Comparison of ENCODE assay signal across 29 mouse cellular contexts in genomic region chrX:46160557-46160956, GRCm38 (mm10).
"Had no signal": no experiment of that assay in that cellular context is flagged by ENCODE, and none has a peak within 500 bp of the region (broad histone marks: within the 10 kb centered on the region; RNA-seq: fewer than 3 reads in every experiment).

No protein-coding gene starts in this region.

- H3K36me3 ChIP-seq: embryonic facial prominence, embryonic 12.5 days; embryonic facial prominence, embryonic 13.5 days; embryonic facial prominence, embryonic 15.5 days; forebrain, embryonic 10.5 days; forebrain, embryonic 12.5 days; forebrain, embryonic 15.5 days had no signal

- H3K9me3 ChIP-seq: embryonic facial prominence, embryonic 12.5 days; embryonic facial prominence, embryonic 13.5 days; embryonic facial prominence, embryonic 15.5 days; forebrain, embryonic 10.5 days; forebrain, embryonic 12.5 days; forebrain, embryonic 13.5 days; forebrain, embryonic 15.5 days had no signal

- H3K4me2 ChIP-seq: embryonic facial prominence, embryonic 12.5 days; embryonic facial prominence, embryonic 13.5 days; embryonic facial prominence, embryonic 15.5 days; forebrain, embryonic 12.5 days; forebrain, embryonic 13.5 days; forebrain, embryonic 15.5 days had no signal

- H3K4me3 ChIP-seq: embryonic facial prominence, embryonic 12.5 days; embryonic facial prominence, embryonic 13.5 days; embryonic facial prominence, embryonic 15.5 days; erythroblast, embryonic 14.5 days; forebrain, embryonic 10.5 days; forebrain, embryonic 12.5 days; forebrain, embryonic 13.5 days; forebrain, embryonic 15.5 days; gastrocnemius, adult 2 months; heart, adult 2 months had no signal

- ATAC-seq: forebrain, embryonic 13.5 days; forebrain, embryonic 14.5 days; forebrain, embryonic 15.5 days; forebrain, embryonic 16.5 days; forebrain, postnatal 0 days had no signal

- H3K4me1 ChIP-seq: embryonic facial prominence, embryonic 12.5 days; embryonic facial prominence, embryonic 13.5 days; embryonic facial prominence, embryonic 15.5 days; forebrain, embryonic 10.5 days; forebrain, embryonic 12.5 days; forebrain, embryonic 13.5 days; forebrain, embryonic 15.5 days had no signal

- H3K27me3 ChIP-seq: embryonic facial prominence, embryonic 12.5 days; embryonic facial prominence, embryonic 13.5 days; embryonic facial prominence, embryonic 15.5 days; forebrain, embryonic 12.5 days; forebrain, embryonic 13.5 days; forebrain, embryonic 15.5 days had no signal

- H3K27ac ChIP-seq: embryonic facial prominence, embryonic 12.5 days; embryonic facial prominence, embryonic 13.5 days; embryonic facial prominence, embryonic 15.5 days; forebrain, embryonic 10.5 days; forebrain, embryonic 12.5 days; forebrain, embryonic 13.5 days; forebrain, embryonic 15.5 days; gastrocnemius, adult 2 months; heart, adult 2 months had no signal

- H3K9ac ChIP-seq: embryonic facial prominence, embryonic 12.5 days; embryonic facial prominence, embryonic 13.5 days; embryonic facial prominence, embryonic 15.5 days; forebrain, embryonic 12.5 days; forebrain, embryonic 13.5 days; forebrain, embryonic 15.5 days; forebrain, postnatal 0 days had no signal

- DNase-seq: cerebellum, adult 18-20 months; cerebellum, adult 2 months; cerebellum, adult 8-10 months; cerebellum, adult 9-10 months; cerebellum, adult 9-11 months; cerebellum, postnatal 10 days; cerebellum, postnatal 14 days; cerebellum, postnatal 25 days; cerebellum, postnatal 36 days; embryo, embryonic 11 days; forebrain, postnatal 0 days; gastrocnemius, adult 2 months; gastrocnemius, postnatal 10 days; gastrocnemius, postnatal 14 days; gastrocnemius, postnatal 25 days; gastrocnemius, postnatal 36 days; heart, adult 11 months; heart, adult 18-20 months; heart, adult 2 months had no signal
